Mouse (Mus musculus) MEL (cell line): Measurements from ENCODE around the gene Ctnnd2. TPM values are rescaled to one million over a fixed set of nuclear protein-coding genes. Genes with fewer than 3 reads are reported as not detected.

Experiments used
- DNase-seq: peaks from one replicate; pipeline ENCODE4 v3.0.0; 2011; ENCODE audit warnings: low read depth, low spot score
- H3K27ac ChIP-seq: 2 replicates; pipeline ENCODE4 v1.5.1; 2012; ENCODE audit warnings: low read depth, mild to moderate bottlenecking, control low read depth, low read length, moderate library complexity; ENCODE audit not compliant: control insufficient read depth
- H3K27me3 ChIP-seq, 2 experiments: fragments of 150-350 bp in 1 of 2; sonication (generic) in 1 of 2; 2 replicates each; pipeline ENCODE4 v1.6.1; 2012; ENCODE audit warnings: low read length in 2 of 2, mild to moderate bottlenecking in 2 of 2, improper control_type of control experiment in 1 of 2, moderate library complexity in 1 of 2; ENCODE audit not compliant: insufficient read depth in 2 of 2, control insufficient read depth in 1 of 2
- H3K36me3 ChIP-seq, 2 experiments: 2 replicates each; pipeline ENCODE4 v1.6.1; 2012 to 2014; ENCODE audit warnings: low read length in 2 of 2, improper control_type of control experiment in 1 of 2, inconsistent platforms in 1 of 2, mild to moderate bottlenecking in 1 of 2; ENCODE audit not compliant: insufficient read depth in 2 of 2, control insufficient read depth in 1 of 2
- H3K4me1 ChIP-seq, 2 experiments: fragments of 150-350 bp in 1 of 2; sonication (generic) in 1 of 2; 2 replicates each; pipeline ENCODE4 v1.6.1; 2012; ENCODE audit warnings: low read length in 2 of 2, improper control_type of control experiment in 1 of 2, mild to moderate bottlenecking in 1 of 2; ENCODE audit not compliant: insufficient read depth in 2 of 2, control insufficient read depth in 1 of 2
- H3K4me3 ChIP-seq, 2 experiments: fragments of 150-350 bp in 1 of 2; sonication (generic) in 1 of 2; 2 replicates each; pipeline ENCODE4 v1.5.1; 2012; ENCODE audit warnings: low read depth in 2 of 2, low read length in 2 of 2, mild to moderate bottlenecking in 2 of 2, moderate library complexity in 2 of 2, control low read depth in 1 of 2, improper control_type of control experiment in 1 of 2; ENCODE audit not compliant: control insufficient read depth in 1 of 2, insufficient read depth in 1 of 2
- H3K79me2 ChIP-seq: 2 replicates; pipeline ENCODE4 v1.6.1; 2012; ENCODE audit warnings: mild to moderate bottlenecking, low read length, moderate library complexity; ENCODE audit not compliant: control insufficient read depth, poor library complexity, insufficient read depth
- H3K9ac ChIP-seq: 2 replicates; pipeline ENCODE4 v1.6.1; 2012; ENCODE audit warnings: low read depth, mild to moderate bottlenecking, control low read depth, low read length, moderate library complexity; ENCODE audit not compliant: control insufficient read depth, poor library complexity, severe bottlenecking
- H3K9me3 ChIP-seq: fragments of 150-350 bp; sonication (generic); replicated peaks from 2 replicates; pipeline ENCODE4 v1.6.1; 2012; ENCODE audit warnings: mild to moderate bottlenecking, low read length, improper control_type of control experiment, moderate library complexity; ENCODE audit not compliant: insufficient read depth
- CHD1 ChIP-seq: IDR thresholded peaks from 2 replicates; pipeline ENCODE4 v1.6.1; 2012; ENCODE audit warnings: low read depth, mild to moderate bottlenecking, inconsistent platforms, low read length, improper control_type of control experiment
- CHD2 ChIP-seq: IDR thresholded peaks from 2 replicates; pipeline ENCODE4 v1.6.1; 2011; ENCODE audit warnings: low read length, improper control_type of control experiment
- CTCF ChIP-seq, 3 experiments: IDR thresholded peaks in 2 of 3; conservative IDR thresholded peaks in 1 of 3; 2 replicates each; pipeline ENCODE4 v1.5.1; 2011 to 2012; ENCODE audit warnings: low read length in 3 of 3, low read depth in 2 of 3, mild to moderate bottlenecking in 2 of 3, improper control_type of control experiment in 1 of 3, inconsistent platforms in 1 of 3, mixed read lengths in 1 of 3, moderate library complexity in 1 of 3; ENCODE audit not compliant: control insufficient read depth in 1 of 3, insufficient read depth in 1 of 3, poor library complexity in 1 of 3, severe bottlenecking in 1 of 3
- E2F4 ChIP-seq: IDR thresholded peaks from 2 replicates; pipeline ENCODE4 v1.6.1; 2011; ENCODE audit warnings: low read depth, low read length, improper control_type of control experiment, borderline replicate concordance
- ELF1 ChIP-seq: IDR thresholded peaks from 2 replicates; pipeline ENCODE4 v1.6.1; 2014; ENCODE audit warnings: low read depth, mild to moderate bottlenecking, inconsistent platforms, low read length, improper control_type of control experiment, moderate library complexity
- EP300 ChIP-seq, 2 experiments: IDR thresholded peaks; 2 replicates each; pipeline ENCODE4 v1.6.1; 2011; ENCODE audit warnings: improper control_type of control experiment in 2 of 2, low read length in 2 of 2, low read depth in 1 of 2, mild to moderate bottlenecking in 1 of 2
- ETS1 ChIP-seq: IDR thresholded peaks from 2 replicates; pipeline ENCODE4 v1.6.1; 2012; ENCODE audit warnings: low read depth, mild to moderate bottlenecking, inconsistent platforms, low read length, improper control_type of control experiment, moderate library complexity
- GABPA ChIP-seq: IDR thresholded peaks from 2 replicates; pipeline ENCODE4 v1.6.1; 2012; ENCODE audit warnings: low read depth, mild to moderate bottlenecking, inconsistent platforms, low read length, improper control_type of control experiment, moderate library complexity
- GATA1 ChIP-seq: IDR thresholded peaks from 2 replicates; pipeline ENCODE4 v1.6.1; 2011; ENCODE audit warnings: low read depth, low read length, improper control_type of control experiment
- HCFC1 ChIP-seq: IDR thresholded peaks from 2 replicates; pipeline ENCODE4 v1.6.1; 2012; ENCODE audit warnings: low read depth, mild to moderate bottlenecking, inconsistent platforms, low read length, improper control_type of control experiment, moderate library complexity
- JUND ChIP-seq: IDR thresholded peaks from 2 replicates; pipeline ENCODE4 v1.6.1; 2011; ENCODE audit warnings: low read depth, mild to moderate bottlenecking, improper control_type of control experiment, low read length
- MAFK ChIP-seq: IDR thresholded peaks from 2 replicates; pipeline ENCODE4 v1.6.1; 2011; ENCODE audit warnings: low read depth, mild to moderate bottlenecking, low read length, improper control_type of control experiment, borderline replicate concordance
- MAZ ChIP-seq: IDR thresholded peaks from 2 replicates; pipeline ENCODE4 v1.6.1; 2012; ENCODE audit warnings: low read depth, mild to moderate bottlenecking, inconsistent platforms, low read length, improper control_type of control experiment
- MEF2A ChIP-seq: IDR thresholded peaks from 2 replicates; pipeline ENCODE4 v1.6.1; 2014; ENCODE audit warnings: low read depth, mild to moderate bottlenecking, inconsistent platforms, low read length, improper control_type of control experiment; ENCODE audit not compliant: poor library complexity, insufficient replicate concordance, severe bottlenecking; ENCODE audit errors: extremely low read depth
- MYB ChIP-seq: IDR thresholded peaks from 2 replicates; pipeline ENCODE4 v1.6.1; 2011; ENCODE audit warnings: mild to moderate bottlenecking, low read depth, low read length, improper control_type of control experiment
- NELFE ChIP-seq: IDR thresholded peaks from 2 replicates; pipeline ENCODE4 v1.6.1; 2011; ENCODE audit warnings: low read depth, low read length, improper control_type of control experiment
- NRF1 ChIP-seq: IDR thresholded peaks from 2 replicates; pipeline ENCODE4 v1.6.1; 2014; ENCODE audit warnings: low read depth, mild to moderate bottlenecking, inconsistent platforms, low read length, improper control_type of control experiment, moderate library complexity; ENCODE audit not compliant: poor library complexity, insufficient read depth, severe bottlenecking
- POLR2A ChIP-seq, 2 experiments: IDR thresholded peaks; 2 replicates each; pipeline ENCODE4 v1.6.1; 2011 to 2012; ENCODE audit warnings: low read length in 2 of 2, mild to moderate bottlenecking in 2 of 2, control low read depth in 1 of 2, improper control_type of control experiment in 1 of 2, low read depth in 1 of 2, moderate library complexity in 1 of 2; ENCODE audit not compliant: control insufficient read depth in 1 of 2, insufficient read depth in 1 of 2, poor library complexity in 1 of 2
- POLR2AphosphoS5 ChIP-seq: IDR thresholded peaks from 2 replicates; pipeline ENCODE4 v1.6.1; 2012; ENCODE audit warnings: low read depth, borderline replicate concordance, mild to moderate bottlenecking, inconsistent platforms, low read length, moderate library complexity, mixed read lengths
- RAD21 ChIP-seq: IDR thresholded peaks from 2 replicates; pipeline ENCODE4 v1.6.1; 2011; ENCODE audit warnings: mild to moderate bottlenecking, low read depth, low read length, improper control_type of control experiment
- SIN3A ChIP-seq: IDR thresholded peaks from 2 replicates; pipeline ENCODE4 v1.6.1; 2012; ENCODE audit warnings: low read length, improper control_type of control experiment, inconsistent platforms
- SMC3 ChIP-seq: IDR thresholded peaks from 2 replicates; pipeline ENCODE4 v1.6.1; 2011; ENCODE audit warnings: low read depth, low read length, improper control_type of control experiment
- TCF12 ChIP-seq: IDR thresholded peaks from 2 replicates; pipeline ENCODE4 v1.6.1; 2014; ENCODE audit warnings: low read depth, mild to moderate bottlenecking, inconsistent platforms, low read length, improper control_type of control experiment, moderate library complexity
- USF1 ChIP-seq: IDR thresholded peaks from 2 replicates; pipeline ENCODE4 v1.6.1; 2014; ENCODE audit warnings: low read depth, mild to moderate bottlenecking, inconsistent platforms, low read length, improper control_type of control experiment, moderate library complexity
- ZNF384 ChIP-seq: IDR thresholded peaks from 2 replicates; pipeline ENCODE4 v1.6.1; 2012; ENCODE audit warnings: low read depth, mild to moderate bottlenecking, inconsistent platforms, low read length, improper control_type of control experiment
- polyA plus RNA-seq, 2 experiments: library from polyadenylated mRNA; stranded (reverse) in 1 of 2; unstranded in 1 of 2; fragments of >175 nt in 1 of 2; fragments of >200 nt in 1 of 2; gene quantifications; 2 replicates each; pipeline versions ENCODE4 v1.2.1 to v1.2.4; 2012; ENCODE audit warnings: low replicate concordance in 2 of 2, low read depth in 1 of 2; ENCODE audit not compliant: insufficient read length in 2 of 2, insufficient read depth in 1 of 2, missing spikeins in 1 of 2
- total RNA-seq: library from RNA; depleted of rRNA; stranded (reverse); fragments of 300-350 nt; gene quantifications from 2 replicates; pipeline ENCODE4 v1.2.3, GENCODE M21; 2012

The Ctnnd2 gene
- total and polyA plus RNA-seq, 3 experiments: 0.03 TPM; not detected in 2

GRCm38 (mm10) chr15:30152176-30152575, 20.2 kb upstream of the Ctnnd2 start:
- no peaks in the 10 kb centered on the region; the same call in 1 of the 2 replicates for H3K9me3 ChIP-seq
- no peaks in the 10 kb centered on the region for H3K79me2 ChIP-seq
- no peak for DNase-seq
- H3K4me3 ChIP-seq: no peak overlapping the region
- H3K27me3 ChIP-seq: no peaks in the 10 kb centered on the region
- H3K9ac ChIP-seq: no peak overlapping the region
- H3K27ac ChIP-seq: no peak overlapping the region
- H3K36me3 ChIP-seq: no peaks in the 10 kb centered on the region
- TF ChIP-seq HCFC1 (no peak), TCF12 (no peak), SMC3 (no peak), ETS1 (no peak), MAZ (no peak), MAFK (no peak), ZNF384 (no peak), GATA1 (no peak), EP300 (IDR thresholded peaks at IDR 0.05; ENCODE audit: low read depth in 1 of 2, low read length in 2 of 2) (no peak)
- H3K4me1 ChIP-seq: no peaks in the 10 kb centered on the region

GRCm38 (mm10) chr15:30157975-30158374, 14.4 kb upstream of the Ctnnd2 start:
- DNase-seq: no peak
- no peaks in the 10 kb centered on the region for H3K4me1 ChIP-seq
- H3K9me3 ChIP-seq: no peaks in the 10 kb centered on the region
- H3K27me3 ChIP-seq: no peaks in the 10 kb centered on the region
- H3K36me3 ChIP-seq: no peaks in the 10 kb centered on the region
- no peaks in the 10 kb centered on the region for H3K79me2 ChIP-seq
- TF ChIP-seq EP300 (IDR thresholded peaks at IDR 0.05; ENCODE audit: low read depth in 1 of 2, low read length in 2 of 2) (no peak), E2F4 (no peak), NELFE (no peak), CHD2 (no peak), GABPA (no peak), CHD1 (no peak), CTCF (IDR thresholded peaks at IDR 0.05 in 2 of 3, conservative IDR thresholded peaks at IDR 0.05 in 1 of 3; ENCODE audit: control insufficient read depth in 1 of 3, insufficient read depth in 1 of 3, low read depth in 2 of 3, low read length in 3 of 3, poor library complexity in 1 of 3, severe bottlenecking in 1 of 3) (no peak), MAZ (no peak), POLR2A (IDR thresholded peaks at IDR 0.05; ENCODE audit: control insufficient read depth in 1 of 2, insufficient read depth in 1 of 2, low read depth in 1 of 2, low read length in 2 of 2, poor library complexity in 1 of 2) (no peak), RAD21 (no peak), SIN3A (no peak), MAFK (no peak), ELF1 (no peak), MYB (no peak), MEF2A (no peak), NRF1 (no peak), POLR2AphosphoS5 (no peak), JUND (no peak), USF1 (no peak)
- no peak overlapping the region for H3K4me3 ChIP-seq
- no peak overlapping the region for H3K9ac ChIP-seq
- no peak overlapping the region for H3K27ac ChIP-seq
